Mouse (Mus musculus) stomach, postnatal 0 days (tissue): Measurements from ENCODE around the gene Ermp1.

Source experiments
- CTCF ChIP-seq: IDR thresholded peaks from 2 replicates; pipeline ENCODE4 v1.5.1; 2016; ENCODE audit warnings: antibody characterized with exemption, low read depth, mild to moderate bottlenecking, moderate library complexity
- EP300 ChIP-seq: optimal IDR thresholded peaks from 2 replicates; pipeline ENCODE3; 2016; ENCODE audit warnings: antibody characterized with exemption

- no peak for TF ChIP-seq CTCF
- TF ChIP-seq EP300: no peak
These were observed 46.9 kb upstream of the Ermp1 start for GRCm38 (mm10) chr19:29695071-29695470.
